Mouse (Mus musculus): Measurements from ENCODE around the gene Nuak1.

Gene Nuak1

DNA sequence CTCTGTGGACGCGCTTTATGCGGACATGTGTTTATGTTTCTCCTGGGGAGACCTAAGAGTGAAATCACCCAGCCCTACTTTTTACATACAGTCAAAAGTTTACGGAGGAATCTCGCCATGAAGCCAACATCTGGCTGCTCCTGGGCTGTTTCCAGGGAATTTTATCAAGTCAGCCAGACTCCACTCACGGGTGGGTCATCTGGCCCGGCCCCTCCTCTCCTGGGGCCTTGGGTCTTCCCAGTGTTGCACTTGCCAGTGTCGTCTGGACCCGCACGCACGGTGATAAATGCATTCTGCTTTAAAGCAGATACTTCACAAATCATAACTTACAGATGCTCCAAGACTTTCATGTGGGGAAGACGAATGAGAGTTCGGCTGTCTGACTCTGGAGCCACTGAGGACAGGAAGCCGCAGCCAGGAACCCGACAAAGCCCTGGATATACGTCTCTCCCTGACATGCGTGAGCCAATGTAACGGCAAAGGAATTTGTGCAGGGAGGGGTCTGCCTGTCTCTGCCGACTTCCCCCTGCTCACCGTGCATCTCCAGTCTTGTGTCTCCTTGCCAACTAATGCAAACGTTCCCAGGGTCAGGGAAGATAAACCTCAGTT, 7.1 kb downstream of the Nuak1 start:
- TF ChIP-seq CTCF (conservative IDR thresholded peaks at IDR 0.05; ENCODE audit: low read length), result no peak
- no peak for TF ChIP-seq NANOG (IDR thresholded peaks at IDR 0.05; ENCODE audit: borderline replicate concordance, low read length)
- TF ChIP-seq POU5F1 (IDR thresholded peaks at IDR 0.05; ENCODE audit: borderline replicate concordance, low read length), result no peak

DNA sequence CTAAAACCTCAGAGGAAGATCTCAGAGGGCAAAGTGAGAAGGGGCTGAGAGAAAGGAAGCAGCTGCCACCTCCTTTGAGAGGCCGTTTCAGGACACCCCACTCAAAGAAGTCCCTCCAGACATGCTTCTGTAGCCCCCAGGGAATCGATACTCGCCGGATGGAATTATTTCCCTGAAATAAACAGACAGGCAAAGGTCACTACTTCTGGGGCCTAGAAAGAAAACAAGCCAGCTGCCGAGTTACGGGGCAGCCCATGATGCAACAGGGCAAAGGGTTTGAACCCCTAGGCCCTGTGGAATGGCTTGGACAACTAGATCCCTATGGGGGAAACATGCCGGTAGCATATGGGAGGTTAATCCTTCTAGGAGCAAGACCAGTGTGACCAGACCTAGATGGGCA, 16.0 kb downstream of the Nuak1 start:
- TF ChIP-seq NANOG (IDR thresholded peaks at IDR 0.05; ENCODE audit: borderline replicate concordance, low read length), result no peak
- no peak for TF ChIP-seq POU5F1 (IDR thresholded peaks at IDR 0.05; ENCODE audit: borderline replicate concordance, low read length)
- no peak for TF ChIP-seq CTCF (conservative IDR thresholded peaks at IDR 0.05; ENCODE audit: low read length)
- Histone ChIP-seq H3K27me3 (ENCODE audit: insufficient read depth, low read length) (no peaks in the 10 kb centered on the region), H3K4me3 (replicated peaks; ENCODE audit: low read length) (no peak overlapping the region), H3K4me1 (replicated peaks; ENCODE audit: low read depth, low read length) (peaks cover 24% of the 10 kb centered on the region), H3K36me3 (ENCODE audit: insufficient read depth, low read length) (no peaks in the 10 kb centered on the region), H3K9me3 (ENCODE audit: low read length) (no peaks in the 10 kb centered on the region)

More for the DNA sequence above, 7.1 kb downstream of the Nuak1 start:
- Histone ChIP-seq H3K27me3 (ENCODE audit: insufficient read depth, low read length) (peaks cover under 1% of the 10 kb centered on the region; the same call in 1 of the 2 replicates), H3K36me3 (ENCODE audit: insufficient read depth, low read length) (no peaks in the 10 kb centered on the region), H3K4me1 (replicated peaks; ENCODE audit: low read depth, low read length) (peaks cover 40% of the 10 kb centered on the region), H3K4me3 (replicated peaks; ENCODE audit: low read length) (no peak overlapping the region), H3K9me3 (ENCODE audit: low read length) (no peaks in the 10 kb centered on the region)

DNA sequence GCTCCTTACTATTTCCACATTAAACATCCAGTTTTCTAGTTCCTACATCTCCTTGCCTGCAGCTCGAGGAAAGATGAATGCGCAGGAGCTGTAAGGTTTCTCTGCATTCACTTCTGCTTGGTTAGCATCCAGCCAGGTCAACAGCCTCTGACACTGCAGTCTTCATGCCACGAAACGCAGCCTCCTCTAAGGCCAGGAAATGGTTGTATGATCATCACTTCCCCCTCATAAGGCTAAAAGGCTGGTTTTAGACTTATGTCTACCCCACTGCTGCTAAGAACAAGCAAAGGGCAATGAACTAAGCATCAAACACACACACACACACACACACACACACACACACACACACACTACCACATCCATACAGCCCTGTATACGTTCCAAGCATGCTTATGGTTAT, 16.5 kb downstream of the Nuak1 start:
- H3K9me3 ChIP-seq (ENCODE audit: low read length), result no peaks in the 10 kb centered on the region
- H3K4me3 ChIP-seq (replicated peaks; ENCODE audit: low read length), result no peak overlapping the region
- TF ChIP-seq CTCF (conservative IDR thresholded peaks at IDR 0.05; ENCODE audit: low read length) (no peak), POU5F1 (IDR thresholded peaks at IDR 0.05; ENCODE audit: borderline replicate concordance, low read length) (no peak), NANOG (IDR thresholded peaks at IDR 0.05; ENCODE audit: borderline replicate concordance, low read length) (no peak)
- H3K36me3 ChIP-seq (ENCODE audit: insufficient read depth, low read length), result no peaks in the 10 kb centered on the region
- no peaks in the 10 kb centered on the region for H3K27me3 ChIP-seq (ENCODE audit: insufficient read depth, low read length)
- peaks cover 28% of the 10 kb centered on the region for H3K4me1 ChIP-seq (replicated peaks; ENCODE audit: low read depth, low read length)

DNA sequence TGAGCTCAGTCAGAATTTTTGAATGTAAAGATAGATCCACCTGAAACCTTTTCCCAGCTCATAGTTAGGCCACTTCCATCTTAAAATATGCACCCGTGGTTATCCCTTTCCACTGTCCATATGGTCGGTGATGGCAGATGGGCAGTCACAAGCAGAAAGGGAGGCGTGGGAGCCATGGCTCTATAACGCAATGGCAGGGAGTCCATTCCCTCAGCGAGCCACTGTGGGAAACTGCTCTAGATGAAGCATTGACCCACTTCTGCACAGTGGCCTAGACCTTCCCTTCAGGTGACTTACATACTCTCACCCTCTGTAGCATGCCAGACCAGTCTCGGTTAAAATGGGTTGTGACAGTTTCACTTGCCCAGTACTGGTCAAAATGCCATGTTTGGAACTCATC, 19.8 kb downstream of the Nuak1 start:
- H3K36me3 ChIP-seq (ENCODE audit: insufficient read depth, low read length), result no peaks in the 10 kb centered on the region
- H3K4me3 ChIP-seq (replicated peaks; ENCODE audit: low read length), result no peak overlapping the region
- no peaks in the 10 kb centered on the region for H3K9me3 ChIP-seq (ENCODE audit: low read length)
- no peaks in the 10 kb centered on the region for H3K27me3 ChIP-seq (ENCODE audit: insufficient read depth, low read length)
- H3K4me1 ChIP-seq (replicated peaks; ENCODE audit: low read depth, low read length), result peaks cover 45% of the 10 kb centered on the region
- TF ChIP-seq CTCF (conservative IDR thresholded peaks at IDR 0.05; ENCODE audit: low read length) (no peak), POU5F1 (IDR thresholded peaks at IDR 0.05; ENCODE audit: borderline replicate concordance, low read length) (no peak), NANOG (IDR thresholded peaks at IDR 0.05; ENCODE audit: borderline replicate concordance, low read length) (no peak)

DNA sequence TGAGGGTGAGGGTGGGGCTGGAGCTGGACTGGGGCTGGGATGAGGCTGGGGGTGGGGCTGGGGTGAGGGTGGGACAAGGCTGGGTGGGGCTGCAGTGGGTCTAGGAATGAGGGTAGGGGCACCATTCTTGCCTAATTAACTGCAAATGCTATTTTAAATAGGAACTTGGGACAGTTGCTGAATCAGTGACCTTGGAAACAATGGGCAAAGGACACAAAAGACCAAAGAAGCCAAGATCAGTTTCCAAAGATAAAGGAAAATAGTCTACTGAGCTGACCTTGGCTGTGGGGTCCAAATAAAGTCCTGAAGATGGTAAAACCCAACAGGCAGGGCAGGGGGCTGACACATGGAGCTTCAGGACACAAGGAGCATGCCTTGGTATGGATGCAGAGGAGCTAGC, 22.0 kb downstream of the Nuak1 start:
- Histone ChIP-seq H3K4me3 (replicated peaks; ENCODE audit: low read length) (peak overlapping the region; percentile 23), H3K36me3 (ENCODE audit: insufficient read depth, low read length) (no peaks in the 10 kb centered on the region), H3K27me3 (ENCODE audit: insufficient read depth, low read length) (no peaks in the 10 kb centered on the region), H3K4me1 (replicated peaks; ENCODE audit: low read depth, low read length) (peaks cover 52% of the 10 kb centered on the region), H3K9me3 (ENCODE audit: low read length) (no peaks in the 10 kb centered on the region)
- no peak for TF ChIP-seq NANOG (IDR thresholded peaks at IDR 0.05; ENCODE audit: borderline replicate concordance, low read length)
- no peak for TF ChIP-seq CTCF (conservative IDR thresholded peaks at IDR 0.05; ENCODE audit: low read length)
- no peak for TF ChIP-seq POU5F1 (IDR thresholded peaks at IDR 0.05; ENCODE audit: borderline replicate concordance, low read length)

DNA sequence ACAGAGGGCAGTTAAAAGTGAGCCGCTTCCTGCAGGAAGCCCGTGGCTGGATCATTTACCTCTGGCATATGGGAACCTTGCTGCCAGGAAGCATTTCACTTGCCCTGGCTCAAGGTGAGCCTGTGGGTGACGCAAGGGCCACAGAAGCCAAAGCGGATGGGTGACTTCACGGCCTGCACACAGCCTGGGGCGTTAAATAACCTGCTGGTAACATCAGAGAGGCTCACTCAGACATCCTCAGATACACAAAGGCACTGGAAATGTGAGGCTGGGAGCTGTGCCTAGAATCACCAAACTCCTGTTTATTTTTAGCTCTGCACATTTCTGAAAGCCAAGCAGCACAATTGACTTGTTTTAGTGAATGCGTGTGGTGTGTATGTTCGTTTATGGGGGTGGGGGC, 23.6 kb downstream of the Nuak1 start:
- H3K9me3 ChIP-seq (ENCODE audit: low read length), result no peaks in the 10 kb centered on the region
- peaks cover 61% of the 10 kb centered on the region for H3K4me1 ChIP-seq (replicated peaks; ENCODE audit: low read depth, low read length)

DNA sequence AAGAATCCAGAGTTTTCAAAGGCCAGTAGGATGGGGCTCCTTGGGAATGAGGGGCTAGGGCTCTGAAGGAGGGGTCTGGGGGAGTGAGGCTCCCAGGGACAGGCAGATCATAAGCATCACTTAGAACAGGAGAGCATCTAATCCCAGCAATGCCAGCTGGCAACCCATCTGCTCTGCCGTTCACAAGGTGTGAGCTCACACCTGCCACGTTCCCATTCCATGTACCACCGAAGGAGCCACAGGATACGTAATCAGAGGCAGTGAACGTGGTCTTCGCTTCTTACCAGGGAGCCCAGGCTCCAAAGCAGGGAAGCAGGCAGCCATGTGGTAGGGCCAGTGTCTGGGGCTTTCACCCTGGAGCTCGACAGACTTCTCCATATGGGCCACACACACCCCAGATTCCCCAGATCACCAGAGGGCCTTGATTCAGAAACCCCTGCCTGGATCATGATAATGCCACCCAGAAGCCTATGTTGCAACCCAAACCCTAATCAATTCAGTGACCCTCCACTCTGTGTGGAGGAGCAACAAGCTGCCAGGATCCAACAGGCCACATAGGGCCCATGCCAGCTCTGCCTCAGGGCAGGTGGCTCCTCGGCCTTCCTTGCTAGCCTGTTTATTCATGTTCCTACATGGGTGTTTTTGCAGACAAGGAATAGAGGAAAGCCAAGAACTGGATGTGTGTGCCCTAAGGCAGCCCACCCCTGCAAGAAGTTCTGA, 25.3 kb downstream of the Nuak1 start:
- no peaks in the 10 kb centered on the region for H3K9me3 ChIP-seq (ENCODE audit: low read length)
- H3K27me3 ChIP-seq (ENCODE audit: insufficient read depth, low read length), result no peaks in the 10 kb centered on the region
- H3K4me3 ChIP-seq (replicated peaks; ENCODE audit: low read length), result no peak overlapping the region
- no peaks in the 10 kb centered on the region for H3K36me3 ChIP-seq (ENCODE audit: insufficient read depth, low read length)
- no peak for TF ChIP-seq POU5F1 (IDR thresholded peaks at IDR 0.05; ENCODE audit: borderline replicate concordance, low read length)
- no peak for TF ChIP-seq CTCF (conservative IDR thresholded peaks at IDR 0.05; ENCODE audit: low read length)
- no peak for TF ChIP-seq NANOG (IDR thresholded peaks at IDR 0.05; ENCODE audit: borderline replicate concordance, low read length)
- peaks cover 69% of the 10 kb centered on the region for H3K4me1 ChIP-seq (replicated peaks; ENCODE audit: low read depth, low read length)

More for the DNA sequence above, 23.6 kb downstream of the Nuak1 start:
- H3K36me3 ChIP-seq (ENCODE audit: insufficient read depth, low read length), result no peaks in the 10 kb centered on the region
- H3K27me3 ChIP-seq (ENCODE audit: insufficient read depth, low read length), result no peaks in the 10 kb centered on the region
- H3K4me3 ChIP-seq (replicated peaks; ENCODE audit: low read length), result peak overlapping the region; percentile 33; the same call in 1 of the 2 replicates
- TF ChIP-seq CTCF (conservative IDR thresholded peaks at IDR 0.05; ENCODE audit: low read length) (no peak), POU5F1 (IDR thresholded peaks at IDR 0.05; ENCODE audit: borderline replicate concordance, low read length) (no peak), NANOG (IDR thresholded peaks at IDR 0.05; ENCODE audit: borderline replicate concordance, low read length) (no peak)

DNA sequence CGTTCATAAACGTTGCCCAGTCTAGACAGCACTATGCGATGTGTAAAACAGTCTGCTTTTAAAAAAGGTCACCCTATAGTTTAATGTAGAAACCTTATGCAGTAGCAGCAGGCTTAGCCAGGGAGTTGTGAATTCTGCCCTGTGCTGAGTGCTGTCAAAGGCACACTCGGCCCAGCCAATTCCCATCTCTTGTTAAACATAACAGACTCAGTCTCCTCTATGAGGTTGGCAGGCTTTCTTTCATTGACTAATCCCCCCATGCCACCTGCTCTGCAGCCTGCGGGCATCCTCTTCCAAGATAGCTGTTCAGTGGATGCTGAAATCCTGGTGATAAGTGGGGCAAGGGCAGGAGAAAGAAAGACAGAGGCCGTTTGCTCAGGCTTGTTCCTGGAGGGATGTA, 27.1 kb downstream of the Nuak1 start:
- no peaks in the 10 kb centered on the region for H3K9me3 ChIP-seq (ENCODE audit: low read length)
- no peaks in the 10 kb centered on the region for H3K36me3 ChIP-seq (ENCODE audit: insufficient read depth, low read length)
- H3K27me3 ChIP-seq (ENCODE audit: insufficient read depth, low read length), result no peaks in the 10 kb centered on the region
- no peak overlapping the region for H3K4me3 ChIP-seq (replicated peaks; ENCODE audit: low read length)
- peaks cover 57% of the 10 kb centered on the region for H3K4me1 ChIP-seq (replicated peaks; ENCODE audit: low read depth, low read length)
- TF ChIP-seq CTCF (conservative IDR thresholded peaks at IDR 0.05; ENCODE audit: low read length) (no peak), NANOG (IDR thresholded peaks at IDR 0.05; ENCODE audit: borderline replicate concordance, low read length) (no peak), POU5F1 (IDR thresholded peaks at IDR 0.05; ENCODE audit: borderline replicate concordance, low read length) (no peak)

All from E14TG2a.4 (cell line).